Mouse (Mus musculus) skeletal muscle tissue, adult 2 months (tissue): ENCODE measurements at regions not wholly inside any gene's neighbourhood (a gene's known extent, or its start where the extent isn't known, plus 50 kb on each side); places are given as distances from the start of the nearest gene placed in this dataset.

Source experiments
- DNase-seq: peaks from one replicate; pipeline ENCODE4 v3.0.0-alpha.2; 2012; ENCODE audit warnings: low read depth, low spot score

GRCm38 (mm10) chr7:67817556-67817955 is 58.0 kb upstream of the Synm start:
- DNase-seq: no peak

GRCm38 (mm10) chr7:67814861-67815260 is 55.3 kb upstream of the Synm start:
- DNase-seq: no peak
